Mouse (Mus musculus) Muller cell, postnatal 12 days (primary cell): ENCODE measurements at regions not wholly inside any gene's neighbourhood (a gene's known extent, or its start where the extent isn't known, plus 50 kb on each side); places are given as distances from the start of the nearest gene placed in this dataset.

Experiments used
- DNase-seq: peaks from one replicate; pipeline ENCODE4 v3.0.0-alpha.2; 2015; ENCODE audit errors: inconsistent ontology term

GRCm38 (mm10) chr9:122566060-122566459 is 181.1 kb upstream of the Topaz1 start:
- DNase-seq = no peak

GRCm38 (mm10) chr9:122568691-122569441 is 178.3 kb upstream of the Topaz1 start:
- DNase-seq = peak; percentile 26

GRCm38 (mm10) chr9:122569511-122570455 is 177.4 kb upstream of the Topaz1 start:
- DNase-seq = peak; percentile 2

GRCm38 (mm10) chr9:122571001-122571400 is 176.1 kb upstream of the Topaz1 start:
- DNase-seq = no peak

- DNase-seq = no peak
These were observed 175.6 kb upstream of the Topaz1 start for GRCm38 (mm10) chr9:122571402-122572059.

GRCm38 (mm10) chr9:122572060-122572835 is 174.9 kb upstream of the Topaz1 start:
- DNase-seq = peak; percentile 33

GRCm38 (mm10) chr9:122572836-122573267 is 174.3 kb upstream of the Topaz1 start:
- DNase-seq = no peak

GRCm38 (mm10) chr9:122585228-122585627 is 161.9 kb upstream of the Topaz1 start:
- no peak for DNase-seq

GRCm38 (mm10) chr9:122586421-122586820 is 160.7 kb upstream of the Topaz1 start:
- DNase-seq = no peak

- no peak for DNase-seq
These were observed 160.2 kb upstream of the Topaz1 start for GRCm38 (mm10) chr9:122586986-122587385.

GRCm38 (mm10) chr9:122588246-122588645 is 158.9 kb upstream of the Topaz1 start:
- no peak for DNase-seq

GRCm38 (mm10) chr9:122592820-122593615 is 154.1 kb upstream of the Topaz1 start:
- no peak for DNase-seq

- DNase-seq = no peak
These were observed 151.8 kb upstream of the Topaz1 start for GRCm38 (mm10) chr9:122595120-122595943.

- no peak for DNase-seq
These were observed 144.0 kb upstream of the Topaz1 start for GRCm38 (mm10) chr9:122603106-122603505.

GRCm38 (mm10) chr9:122609616-122610015 is 137.5 kb upstream of the Topaz1 start:
- DNase-seq = no peak

GRCm38 (mm10) chr9:122610918-122611317 is 136.2 kb upstream of the Topaz1 start:
- DNase-seq = no peak

- DNase-seq = no peak
These were observed 132.4 kb upstream of the Topaz1 start for GRCm38 (mm10) chr9:122614579-122615252.

GRCm38 (mm10) chr9:122615351-122615750 is 131.8 kb upstream of the Topaz1 start:
- peak; percentile 46 for DNase-seq

- peak; percentile 32 for DNase-seq
These were observed 129.4 kb upstream of the Topaz1 start for GRCm38 (mm10) chr9:122617793-122618192.
